Mouse (Mus musculus): ENCODE data around the gene Kctd17. TPM values are rescaled to one million over a fixed set of nuclear protein-coding genes. Genes with fewer than 3 reads are reported as not detected.

Gene Kctd17
- 31.4 and 35.9 TPM in 2 replicates for polyA plus RNA-seq (2011; ENCODE audit: insufficient read depth, insufficient read length, low read depth, missing spikeins)

GRCm38 (mm10) chr15:78428391-78429138, at the start of gene Kctd17:
Kctd17 (plus strand) TSS chr15:78428564.
- TF ChIP-seq EP300 (IDR thresholded peaks at IDR 0.05; ENCODE audit: insufficient read depth, low read depth, low read length) (no peak), CTCF (IDR thresholded peaks at IDR 0.05; ENCODE audit: low read depth, low read length) (no peak), POLR2A (IDR thresholded peaks at IDR 0.05; ENCODE audit: insufficient read depth, low read length) (no peak)
- Histone ChIP-seq H3K4me1 (ENCODE audit: control insufficient read depth, insufficient read depth, low read length) (peaks cover 6% of the 10 kb centered on the region), H3K27ac (ENCODE audit: insufficient read depth, low read length) (no peak within 1 kb of the TSS)

GRCm38 (mm10) chr15:78380208-78380607, 48.2 kb upstream of the Kctd17 start:
- Histone ChIP-seq H3K4me1 (ENCODE audit: control insufficient read depth, insufficient read depth, low read length) (no peaks in the 10 kb centered on the region), H3K27ac (ENCODE audit: insufficient read depth, low read length) (no peak overlapping the region), H3K36me3 (ENCODE audit: control insufficient read depth, insufficient read depth, low read length, poor library complexity, severe bottlenecking) (no peaks in the 10 kb centered on the region), H3K9me3 (replicated peaks; ENCODE audit: control insufficient read depth, insufficient read depth, low read length, poor library complexity, severe bottlenecking) (peaks cover 4% of the 10 kb centered on the region), H3K4me3 (ENCODE audit: low read depth, low read length) (no peak overlapping the region), H3K9ac (ENCODE audit: low read depth, poor library complexity, severe bottlenecking) (no peak overlapping the region), H3K27me3 (ENCODE audit: control insufficient read depth, insufficient read depth, low read length, poor library complexity, severe bottlenecking) (no peaks in the 10 kb centered on the region)
- TF ChIP-seq CTCF (IDR thresholded peaks at IDR 0.05; ENCODE audit: low read depth, low read length) (no peak), POLR2A (IDR thresholded peaks at IDR 0.05; ENCODE audit: insufficient read depth, low read length) (no peak), EP300 (IDR thresholded peaks at IDR 0.05; ENCODE audit: insufficient read depth, low read depth, low read length) (no peak)

More at GRCm38 (mm10) chr15:78428391-78429138, at the start of gene Kctd17:
- H3K4me3 ChIP-seq (ENCODE audit: low read depth, low read length): peak within 1 kb of the TSS; percentile 64
- no peaks in the 10 kb centered on the region for H3K36me3 ChIP-seq (ENCODE audit: control insufficient read depth, insufficient read depth, low read length, poor library complexity, severe bottlenecking)
- H3K9ac ChIP-seq (ENCODE audit: low read depth, poor library complexity, severe bottlenecking): peak within 1 kb of the TSS; percentile 32; the same call in 1 of the 2 replicates
- no peaks in the 10 kb centered on the region for H3K27me3 ChIP-seq (ENCODE audit: control insufficient read depth, insufficient read depth, low read length, poor library complexity, severe bottlenecking)
- H3K9me3 ChIP-seq (replicated peaks; ENCODE audit: control insufficient read depth, insufficient read depth, low read length, poor library complexity, severe bottlenecking): no peaks in the 10 kb centered on the region

GRCm38 (mm10) chr15:78380741-78381140, 47.6 kb upstream of the Kctd17 start:
- Histone ChIP-seq H3K4me3 (ENCODE audit: low read depth, low read length) (no peak overlapping the region), H3K27ac (ENCODE audit: insufficient read depth, low read length) (no peak overlapping the region), H3K27me3 (ENCODE audit: control insufficient read depth, insufficient read depth, low read length, poor library complexity, severe bottlenecking) (no peaks in the 10 kb centered on the region), H3K9me3 (replicated peaks; ENCODE audit: control insufficient read depth, insufficient read depth, low read length, poor library complexity, severe bottlenecking) (peaks cover 4% of the 10 kb centered on the region), H3K9ac (ENCODE audit: low read depth, poor library complexity, severe bottlenecking) (no peak overlapping the region), H3K4me1 (ENCODE audit: control insufficient read depth, insufficient read depth, low read length) (no peaks in the 10 kb centered on the region), H3K36me3 (ENCODE audit: control insufficient read depth, insufficient read depth, low read length, poor library complexity, severe bottlenecking) (no peaks in the 10 kb centered on the region)
- TF ChIP-seq POLR2A (IDR thresholded peaks at IDR 0.05; ENCODE audit: insufficient read depth, low read length) (no peak), CTCF (IDR thresholded peaks at IDR 0.05; ENCODE audit: low read depth, low read length) (no peak)

- peaks cover 4% of the 10 kb centered on the region for H3K9me3 ChIP-seq (replicated peaks; ENCODE audit: control insufficient read depth, insufficient read depth, low read length, poor library complexity, severe bottlenecking)
- H3K27ac ChIP-seq (ENCODE audit: insufficient read depth, low read length): no peak overlapping the region
- H3K4me1 ChIP-seq (ENCODE audit: control insufficient read depth, insufficient read depth, low read length): no peaks in the 10 kb centered on the region
- no peak overlapping the region for H3K4me3 ChIP-seq (ENCODE audit: low read depth, low read length)
- H3K36me3 ChIP-seq (ENCODE audit: control insufficient read depth, insufficient read depth, low read length, poor library complexity, severe bottlenecking): no peaks in the 10 kb centered on the region
- no peaks in the 10 kb centered on the region for H3K27me3 ChIP-seq (ENCODE audit: control insufficient read depth, insufficient read depth, low read length, poor library complexity, severe bottlenecking)
- no peak for TF ChIP-seq EP300 (IDR thresholded peaks at IDR 0.05; ENCODE audit: insufficient read depth, low read depth, low read length)
- H3K9ac ChIP-seq (ENCODE audit: low read depth, poor library complexity, severe bottlenecking): no peak overlapping the region
Measured at GRCm38 (mm10) chr15:78382115-78382514, 46.2 kb upstream of the Kctd17 start.

GRCm38 (mm10) chr15:78383450-78384219, 44.7 kb upstream of the Kctd17 start:
- H3K9me3 ChIP-seq (replicated peaks; ENCODE audit: control insufficient read depth, insufficient read depth, low read length, poor library complexity, severe bottlenecking): peaks cover 4% of the 10 kb centered on the region
- H3K4me3 ChIP-seq (ENCODE audit: low read depth, low read length): no peak overlapping the region
- no peaks in the 10 kb centered on the region for H3K4me1 ChIP-seq (ENCODE audit: control insufficient read depth, insufficient read depth, low read length)
- no peaks in the 10 kb centered on the region for H3K27me3 ChIP-seq (ENCODE audit: control insufficient read depth, insufficient read depth, low read length, poor library complexity, severe bottlenecking)
- H3K27ac ChIP-seq (ENCODE audit: insufficient read depth, low read length): no peak overlapping the region
- H3K36me3 ChIP-seq (ENCODE audit: control insufficient read depth, insufficient read depth, low read length, poor library complexity, severe bottlenecking): no peaks in the 10 kb centered on the region
- H3K9ac ChIP-seq (ENCODE audit: low read depth, poor library complexity, severe bottlenecking): no peak overlapping the region
- no peak for TF ChIP-seq EP300 (IDR thresholded peaks at IDR 0.05; ENCODE audit: insufficient read depth, low read depth, low read length)
- TF ChIP-seq CTCF (IDR thresholded peaks at IDR 0.05; ENCODE audit: low read depth, low read length): no peak
- no peak for TF ChIP-seq POLR2A (IDR thresholded peaks at IDR 0.05; ENCODE audit: insufficient read depth, low read length)

Data from ES-Bruce4 (cell line).